Mouse (Mus musculus) midbrain, embryonic 12.5 days (tissue): ENCODE measurements around the gene Ldb3. TPM values are rescaled to one million over a fixed set of nuclear protein-coding genes. Genes with fewer than 3 reads are reported as not detected.

Source experiments
- ATAC-seq: fragments of 200-750 bp; cut with Nextera tagmentation; 2 replicates; pipeline ENCODE4 v1.8.0; 2017; ENCODE audit warnings: low read depth, moderate TSS enrichment, moderate library complexity; ENCODE audit not compliant: low FRiP score
- H3K27ac ChIP-seq: fragments of 300-500 bp; sonication (generic); replicated peaks from 2 replicates; pipeline ENCODE4 v1.5.1; 2016; ENCODE audit warnings: mild to moderate bottlenecking
- H3K27me3 ChIP-seq: fragments of 300-500 bp; sonication (generic); 2 replicates; pipeline ENCODE4 v1.6.1; 2016; ENCODE audit warnings: mild to moderate bottlenecking
- H3K36me3 ChIP-seq: fragments of 300-500 bp; sonication (generic); 2 replicates; pipeline ENCODE4 v1.6.1; 2016
- H3K4me1 ChIP-seq: fragments of 300-500 bp; sonication (generic); 2 replicates; pipeline ENCODE4 v1.6.1; 2016
- H3K4me2 ChIP-seq: fragments of 300-500 bp; sonication (generic); replicated peaks from 2 replicates; pipeline ENCODE4 v1.6.1; 2016; ENCODE audit warnings: mild to moderate bottlenecking, moderate library complexity
- H3K4me3 ChIP-seq: fragments of 300-500 bp; sonication (generic); 2 replicates; pipeline ENCODE4 v1.5.1; 2016; ENCODE audit warnings: mild to moderate bottlenecking
- H3K9ac ChIP-seq: fragments of 300-500 bp; sonication (generic); replicated peaks from 2 replicates; pipeline ENCODE4 v1.6.1; 2016; ENCODE audit warnings: mild to moderate bottlenecking, moderate library complexity
- H3K9me3 ChIP-seq: fragments of 300-500 bp; sonication (generic); 2 replicates; pipeline ENCODE4 v1.6.1; 2016; ENCODE audit warnings: mild to moderate bottlenecking
- WGBS: fragments of 180-500 bp; shearing (Covaris S2); methylation state at CpG from one replicate; pipeline ENCODE4 v1.1.7; 2016; 5-methylcytosine and 5-hydroxymethylcytosine counted together
- polyA plus RNA-seq: library from polyadenylated mRNA; unstranded; fragments of >200 nt; fragmentation: Nextera tagmentation; extraction: Ambion mirVana; gene quantifications from 2 replicates; pipeline ENCODE4 v1.2.1, GENCODE M21; 2016

Gene Ldb3
- polyA plus RNA-seq, 1 experiment from 2014 or later, result 0.13 TPM

DNA sequence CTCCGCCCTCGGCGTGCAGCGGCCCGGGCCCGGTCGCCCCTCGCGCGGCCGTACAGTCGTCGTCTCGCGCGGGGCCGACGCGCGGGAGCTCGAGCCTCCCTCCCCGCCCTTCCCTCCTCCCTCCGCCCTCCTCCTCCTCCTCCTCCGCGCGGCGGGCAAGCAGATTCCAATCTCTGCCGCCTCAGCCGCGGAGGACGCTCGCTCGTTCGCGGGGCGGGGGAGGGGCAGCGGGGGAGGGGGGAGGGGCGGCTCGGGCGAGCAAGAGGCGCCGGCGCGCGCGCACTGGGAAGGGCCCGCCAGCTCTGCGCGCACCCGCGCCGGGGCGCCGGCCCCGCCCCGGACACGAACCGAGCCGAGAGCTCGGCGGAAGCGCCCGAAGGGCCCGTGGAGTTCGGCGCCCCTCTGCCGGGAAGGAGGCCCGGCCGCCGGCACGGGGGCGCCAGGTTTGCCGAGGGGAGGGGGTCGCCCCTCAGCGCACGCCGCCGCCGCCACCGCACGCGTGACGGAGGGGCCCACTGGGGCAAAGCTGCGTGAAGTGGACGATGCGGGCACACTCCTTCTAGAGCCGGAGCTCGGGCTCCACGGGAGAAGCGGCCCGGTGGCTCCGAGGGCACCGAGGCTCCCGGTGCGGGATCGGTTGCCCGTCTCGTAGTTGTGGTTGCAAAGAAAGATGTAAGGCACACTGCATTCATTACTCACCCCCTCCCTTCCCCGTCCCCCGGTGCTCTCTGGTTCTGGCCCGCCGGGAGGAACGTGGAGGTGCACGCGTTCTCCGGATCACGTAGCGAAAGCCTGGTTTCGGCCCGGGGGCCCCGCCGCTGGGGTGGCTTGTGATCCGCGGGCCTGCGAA, 85.8 kb downstream of the Ldb3 start:
- WGBS, result under 1% methylated on average over 75 of the region's 115 CpGs
- H3K9me3 ChIP-seq, result no peaks in the 10 kb centered on the region
- peak; percentile 90 for ATAC-seq

DNA sequence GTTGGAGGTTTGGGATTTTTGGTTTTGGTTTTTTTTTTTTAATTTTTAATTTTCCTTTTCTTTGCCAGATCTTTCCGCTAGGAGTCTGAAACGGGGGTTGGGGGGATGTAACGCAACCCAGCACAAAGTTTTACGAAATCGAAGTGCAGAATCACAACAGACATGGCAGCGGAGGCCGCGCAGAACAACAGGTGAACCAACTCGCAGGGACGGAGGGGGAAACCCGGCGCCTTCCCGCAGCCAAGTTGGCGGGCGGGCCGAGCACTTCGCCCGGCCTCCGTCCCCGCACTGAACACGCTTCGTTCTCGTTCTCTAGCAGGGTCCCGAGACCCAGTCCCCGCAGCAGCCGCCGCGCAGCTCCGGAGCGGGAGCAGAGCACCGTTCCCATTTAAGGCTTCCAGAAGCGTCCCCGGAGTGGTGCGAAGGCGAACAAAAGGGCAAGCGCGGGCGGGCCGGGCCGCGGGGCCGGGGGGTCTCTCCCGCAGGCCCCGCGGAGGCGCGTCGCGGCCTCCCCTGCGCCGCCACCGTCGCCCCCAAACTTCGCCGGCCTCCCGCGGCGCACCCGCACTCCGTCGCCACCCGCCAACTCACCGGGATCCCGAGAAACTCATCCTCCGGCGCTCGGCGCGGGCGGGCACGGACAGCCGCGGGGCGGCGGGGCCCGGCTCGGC, 86.5 kb downstream of the Ldb3 start:
- Histone ChIP-seq H3K4me1 (peaks cover 28% of the 10 kb centered on the region), H3K4me2 (peak overlapping the region; percentile 54), H3K9ac (peak overlapping the region; percentile 77), H3K36me3 (no peaks in the 10 kb centered on the region), H3K4me3 (peak overlapping the region; percentile 91), H3K9me3 (no peaks in the 10 kb centered on the region), H3K27ac (peak overlapping the region; percentile 88), H3K27me3 (no peaks in the 10 kb centered on the region)
- peak; percentile 50; the same call in 1 of the 2 replicates for ATAC-seq
- under 1% methylated on average over 77 of the region's 77 CpGs for WGBS

More for the DNA sequence above, 85.8 kb downstream of the Ldb3 start:
- peak overlapping the region; percentile 91 for H3K4me3 ChIP-seq
- H3K36me3 ChIP-seq, result no peaks in the 10 kb centered on the region
- peak overlapping the region; percentile 54 for H3K4me2 ChIP-seq
- no peaks in the 10 kb centered on the region for H3K27me3 ChIP-seq
- peaks cover 30% of the 10 kb centered on the region for H3K4me1 ChIP-seq
- peak overlapping the region; percentile 88 for H3K27ac ChIP-seq
- peak overlapping the region; percentile 77 for H3K9ac ChIP-seq

GRCm38 (mm10) chr14:34501447-34501803, 87.1 kb downstream of the Ldb3 start:
- peak overlapping the region; percentile 88 for H3K27ac ChIP-seq
- peak overlapping the region; percentile 91 for H3K4me3 ChIP-seq
- ATAC-seq, result no peak
- no peaks in the 10 kb centered on the region for H3K9me3 ChIP-seq
- peak overlapping the region; percentile 77 for H3K9ac ChIP-seq
- peak overlapping the region; percentile 54 for H3K4me2 ChIP-seq
- H3K36me3 ChIP-seq, result no peaks in the 10 kb centered on the region
- H3K27me3 ChIP-seq, result no peaks in the 10 kb centered on the region
- under 1% methylated on average over 16 of the region's 16 CpGs for WGBS
- peaks cover 28% of the 10 kb centered on the region for H3K4me1 ChIP-seq

GRCm38 (mm10) chr14:34500309-34500708, 88.2 kb downstream of the Ldb3 start:
- Histone ChIP-seq H3K27ac (no peak overlapping the region), H3K27me3 (no peaks in the 10 kb centered on the region), H3K4me3 (peak overlapping the region; percentile 91), H3K9me3 (no peaks in the 10 kb centered on the region), H3K9ac (peak overlapping the region; percentile 28; the same call in 1 of the 2 replicates), H3K4me1 (peaks cover 28% of the 10 kb centered on the region), H3K36me3 (no peaks in the 10 kb centered on the region), H3K4me2 (peak overlapping the region; percentile 54)
- 3% methylated on average over 4 of the region's 4 CpGs for WGBS
- ATAC-seq, result no peak

DNA sequence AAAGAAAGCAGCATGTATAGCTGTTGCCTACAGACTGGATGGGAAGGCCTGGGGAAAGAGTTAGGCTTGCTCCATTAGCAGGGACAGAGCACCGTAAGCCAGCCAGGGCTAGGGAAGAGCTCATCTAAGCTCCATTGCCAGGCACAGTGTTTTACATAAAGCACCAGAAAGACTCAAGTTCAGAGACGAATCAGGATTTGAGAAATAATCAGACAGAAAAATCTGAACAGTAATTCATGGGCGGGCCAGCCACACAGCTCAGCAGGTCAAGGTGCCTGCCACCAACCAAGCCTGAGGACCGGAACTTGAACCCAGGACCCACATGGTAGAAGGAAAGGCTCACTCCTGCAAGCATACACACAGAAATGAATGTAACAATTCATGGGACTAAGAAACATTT, 88.8 kb downstream of the Ldb3 start:
- peaks cover 28% of the 10 kb centered on the region for H3K4me1 ChIP-seq
- H3K27me3 ChIP-seq, result no peaks in the 10 kb centered on the region
- no peaks in the 10 kb centered on the region for H3K9me3 ChIP-seq
- no peak overlapping the region; the same call in 1 of the 2 replicates for H3K9ac ChIP-seq
- no peak for ATAC-seq
- WGBS, result 70% methylated on average over 4 of the region's 4 CpGs
- H3K36me3 ChIP-seq, result no peaks in the 10 kb centered on the region
- peak overlapping the region; percentile 54 for H3K4me2 ChIP-seq
- 0 out of 2 replicates have a peak overlapping the region, but pooled peaks have one; percentile 91 for H3K4me3 ChIP-seq
- no peak overlapping the region for H3K27ac ChIP-seq

- Histone ChIP-seq H3K36me3 (no peaks in the 10 kb centered on the region), H3K27ac (no peak overlapping the region), H3K4me3 (no peak overlapping the region), H3K27me3 (no peaks in the 10 kb centered on the region), H3K9me3 (no peaks in the 10 kb centered on the region), H3K4me2 (no peak overlapping the region), H3K4me1 (peaks cover 26% of the 10 kb centered on the region), H3K9ac (no peak overlapping the region)
- no peak for ATAC-seq
- 91% methylated on average over 3 of the region's 3 CpGs for WGBS
Measured at GRCm38 (mm10) chr14:34497346-34497745, 91.1 kb downstream of the Ldb3 start.

DNA sequence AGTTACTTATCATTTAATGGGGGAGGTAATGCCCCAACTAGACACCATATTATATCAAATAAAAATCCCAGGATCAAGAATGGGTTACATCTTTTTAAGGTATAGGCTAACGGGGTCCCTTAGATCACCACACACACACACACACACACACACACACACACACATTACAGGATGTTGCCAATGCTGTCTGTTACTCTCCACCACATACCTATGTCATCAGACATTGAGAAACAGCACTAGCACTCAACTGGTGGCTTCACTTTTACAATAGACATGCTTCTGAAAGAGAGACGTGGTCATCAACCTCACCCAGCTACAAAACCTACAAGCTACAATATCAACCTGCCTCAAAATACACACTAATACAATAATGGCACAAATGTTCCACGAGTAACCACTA, 94.8 kb downstream of the Ldb3 start:
- Histone ChIP-seq H3K36me3 (no peaks in the 10 kb centered on the region), H3K27ac (no peak overlapping the region), H3K27me3 (no peaks in the 10 kb centered on the region), H3K4me2 (no peak overlapping the region), H3K9ac (no peak overlapping the region), H3K4me3 (no peak overlapping the region), H3K9me3 (no peaks in the 10 kb centered on the region), H3K4me1 (peaks cover 4% of the 10 kb centered on the region)
- WGBS, result 92% methylated on average over 3 of the region's 3 CpGs
- ATAC-seq, result no peak

DNA sequence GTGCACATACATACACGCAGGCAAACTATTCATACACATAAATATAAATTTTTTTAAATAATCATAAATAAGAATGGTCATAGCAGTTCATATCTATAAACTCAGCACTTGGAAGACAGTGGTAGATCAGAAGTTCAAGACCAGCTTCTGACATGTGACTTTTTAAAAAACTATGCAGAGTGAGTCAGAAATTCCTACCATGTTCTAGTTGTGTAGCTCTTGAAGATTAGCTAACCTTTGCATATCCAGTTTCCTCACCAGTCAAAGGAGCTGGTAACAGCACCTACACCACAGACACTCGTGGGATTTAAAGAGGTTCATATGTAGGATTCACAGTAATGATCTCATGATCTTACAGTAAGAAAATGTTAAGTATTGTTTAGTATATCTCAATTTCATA, 95.8 kb downstream of the Ldb3 start:
- no peaks in the 10 kb centered on the region for H3K36me3 ChIP-seq
- H3K27ac ChIP-seq, result no peak overlapping the region
- WGBS, result 83% methylated on average over 2 of the region's 2 CpGs
- no peak overlapping the region for H3K9ac ChIP-seq
- no peak overlapping the region for H3K4me3 ChIP-seq
- H3K27me3 ChIP-seq, result no peaks in the 10 kb centered on the region
- H3K9me3 ChIP-seq, result no peaks in the 10 kb centered on the region
- H3K4me1 ChIP-seq, result no peaks in the 10 kb centered on the region; the same call in 1 of the 2 replicates
- no peak for ATAC-seq
- H3K4me2 ChIP-seq, result no peak overlapping the region

DNA sequence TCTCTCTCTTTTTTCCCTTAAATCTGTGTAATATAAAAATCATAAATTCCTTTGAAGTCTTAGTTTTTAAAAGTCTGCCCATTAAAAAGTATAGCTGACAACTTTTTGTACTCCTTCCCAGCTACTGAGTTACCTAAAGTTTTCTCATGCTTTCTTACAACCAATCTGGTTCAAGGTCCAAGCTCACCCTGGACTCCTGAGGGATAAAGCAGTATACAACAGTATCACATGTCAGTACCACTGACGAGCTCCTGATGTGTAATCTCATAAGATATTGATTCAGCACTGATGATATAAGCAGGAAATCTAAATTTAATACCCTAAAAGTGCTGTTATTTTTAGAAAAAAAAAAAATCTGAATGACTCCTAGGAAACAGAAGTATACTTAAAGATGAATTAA, 97.5 kb downstream of the Ldb3 start:
- no peak overlapping the region for H3K27ac ChIP-seq
- no peaks in the 10 kb centered on the region for H3K36me3 ChIP-seq
- no peaks in the 10 kb centered on the region; the same call in 1 of the 2 replicates for H3K4me1 ChIP-seq
- no peak overlapping the region for H3K9ac ChIP-seq
- no peak overlapping the region for H3K4me3 ChIP-seq
- 80% methylated on average over 1 of the region's 1 CpGs for WGBS
- H3K4me2 ChIP-seq, result no peak overlapping the region
- H3K9me3 ChIP-seq, result no peaks in the 10 kb centered on the region
- ATAC-seq, result no peak
- no peaks in the 10 kb centered on the region for H3K27me3 ChIP-seq

GRCm38 (mm10) chr14:34489928-34490327, 98.6 kb downstream of the Ldb3 start:
- 85% methylated on average over 2 of the region's 2 CpGs for WGBS
- no peak for ATAC-seq
- Histone ChIP-seq H3K27ac (no peak overlapping the region), H3K4me1 (peaks cover 2% of the 10 kb centered on the region; the same call in 1 of the 2 replicates), H3K9ac (no peak overlapping the region), H3K4me2 (no peak overlapping the region), H3K9me3 (no peaks in the 10 kb centered on the region), H3K4me3 (no peak overlapping the region), H3K36me3 (no peaks in the 10 kb centered on the region), H3K27me3 (no peaks in the 10 kb centered on the region)

DNA sequence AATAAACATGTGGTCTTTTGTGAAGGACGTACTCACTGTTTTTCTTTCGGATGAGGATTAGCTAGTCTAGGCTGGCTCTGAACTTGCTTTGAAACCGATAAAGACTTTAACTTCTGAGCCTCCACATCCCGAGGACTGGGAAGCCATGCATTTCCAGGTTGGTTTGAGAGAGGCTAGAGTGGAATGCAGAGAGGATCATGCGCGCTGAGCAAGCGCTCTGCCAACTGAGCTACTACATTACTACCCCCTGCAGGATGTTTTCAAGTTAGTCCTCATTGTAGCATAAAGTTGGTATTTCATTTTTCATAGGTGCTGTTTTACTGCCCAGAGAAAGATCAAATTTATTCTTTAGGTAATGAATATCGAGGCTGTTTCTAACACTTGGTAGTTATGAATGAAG, 102.3 kb downstream of the Ldb3 start:
- no peaks in the 10 kb centered on the region for H3K27me3 ChIP-seq
- no peak overlapping the region for H3K4me2 ChIP-seq
- no peaks in the 10 kb centered on the region for H3K36me3 ChIP-seq
- no peak for ATAC-seq
- no peak overlapping the region for H3K27ac ChIP-seq
- H3K9me3 ChIP-seq, result no peaks in the 10 kb centered on the region
- 43% methylated on average over 8 of the region's 8 CpGs for WGBS
- H3K9ac ChIP-seq, result no peak overlapping the region
- peaks cover 11% of the 10 kb centered on the region for H3K4me1 ChIP-seq
- no peak overlapping the region for H3K4me3 ChIP-seq
